Mouse (Mus musculus) neural tube, embryonic 15.5 days (tissue): ENCODE measurements around the gene Ralgapa1. TPM values are rescaled to one million over a fixed set of nuclear protein-coding genes. Genes with fewer than 3 reads are reported as not detected.

ENCODE experiments used
- ATAC-seq: fragments of 200-750 bp; cut with Nextera tagmentation; 2 replicates; pipeline ENCODE4 v1.8.0; 2017; ENCODE audit warnings: mild to moderate bottlenecking, moderate TSS enrichment, moderate library complexity; ENCODE audit not compliant: low FRiP score
- H3K27ac ChIP-seq: fragments of 300-500 bp; sonication (generic); replicated peaks from 2 replicates; pipeline ENCODE4 v1.5.1; 2015; ENCODE audit warnings: mild to moderate bottlenecking, inconsistent platforms
- H3K27me3 ChIP-seq: fragments of 300-500 bp; sonication (generic); replicated peaks from 2 replicates; pipeline ENCODE4 v1.6.1; 2015; ENCODE audit warnings: inconsistent platforms
- H3K36me3 ChIP-seq: fragments of 300-500 bp; sonication (generic); 2 replicates; pipeline ENCODE4 v1.6.1; 2015; ENCODE audit warnings: inconsistent platforms
- H3K4me1 ChIP-seq: fragments of 300-500 bp; sonication (generic); 2 replicates; pipeline ENCODE4 v1.6.1; 2015; ENCODE audit warnings: inconsistent platforms
- H3K4me2 ChIP-seq: fragments of 300-500 bp; sonication (generic); 2 replicates; pipeline ENCODE4 v1.6.1; 2015; ENCODE audit warnings: inconsistent platforms, mild to moderate bottlenecking, moderate library complexity
- H3K4me3 ChIP-seq: fragments of 300-500 bp; sonication (generic); replicated peaks from 2 replicates; pipeline ENCODE4 v1.5.1; 2015; ENCODE audit warnings: mild to moderate bottlenecking, inconsistent platforms
- H3K9ac ChIP-seq: fragments of 300-500 bp; sonication (generic); replicated peaks from 2 replicates; pipeline ENCODE4 v1.6.1; 2015; ENCODE audit warnings: mild to moderate bottlenecking, inconsistent platforms
- H3K9me3 ChIP-seq: fragments of 300-500 bp; sonication (generic); replicated peaks from 2 replicates; pipeline ENCODE4 v1.6.1; 2016; ENCODE audit warnings: inconsistent platforms
- WGBS: fragments of 180-500 bp; shearing (Covaris S2); methylation state at CpG from one replicate; pipeline ENCODE4 v1.1.7; 2015; ENCODE audit warnings: mixed read lengths; 5-methylcytosine and 5-hydroxymethylcytosine counted together
- polyA plus RNA-seq: library from polyadenylated mRNA; unstranded; fragments of >200 nt; fragmentation: Nextera tagmentation; extraction: Ambion mirVana; gene quantifications from 2 replicates; pipeline ENCODE4 v1.2.1, GENCODE M21; 2015

Ralgapa1 gene
- polyA plus RNA-seq, 1 experiment from 2014 or later, result 25.4 TPM

- no peak overlapping the region for H3K27ac ChIP-seq
- H3K4me3 ChIP-seq, result no peak overlapping the region
- H3K36me3 ChIP-seq, result no peaks in the 10 kb centered on the region
- H3K4me2 ChIP-seq, result no peak overlapping the region
- H3K27me3 ChIP-seq, result no peaks in the 10 kb centered on the region
- H3K4me1 ChIP-seq, result peaks cover 17% of the 10 kb centered on the region
- no peaks in the 10 kb centered on the region for H3K9me3 ChIP-seq
- H3K9ac ChIP-seq, result no peak overlapping the region
- 93% methylated on average over 8 of the region's 8 CpGs for WGBS
- ATAC-seq, result no peak
Observed at GRCm38 (mm10) chr12:55834891-55835290, 13.9 kb upstream of the Ralgapa1 start.

- Histone ChIP-seq H3K9me3 (no peaks in the 10 kb centered on the region), H3K9ac (no peak overlapping the region), H3K27ac (no peak overlapping the region), H3K4me2 (no peak overlapping the region), H3K4me1 (peaks cover 17% of the 10 kb centered on the region), H3K27me3 (no peaks in the 10 kb centered on the region), H3K4me3 (no peak overlapping the region), H3K36me3 (no peaks in the 10 kb centered on the region)
- ATAC-seq, result no peak
- WGBS, result 68% methylated on average over 9 of the region's 9 CpGs
Observed at GRCm38 (mm10) chr12:55833906-55834625, 13.1 kb upstream of the Ralgapa1 start.

- H3K27me3 ChIP-seq, result no peaks in the 10 kb centered on the region
- H3K27ac ChIP-seq, result no peak overlapping the region
- no peak for ATAC-seq
- no peak overlapping the region for H3K4me3 ChIP-seq
- no peak overlapping the region for H3K9ac ChIP-seq
- no peaks in the 10 kb centered on the region for H3K9me3 ChIP-seq
- H3K4me1 ChIP-seq, result peaks cover 12% of the 10 kb centered on the region
- no peak overlapping the region for H3K4me2 ChIP-seq
- no peaks in the 10 kb centered on the region for H3K36me3 ChIP-seq
Observed at GRCm38 (mm10) chr12:55832961-55833360, 12.0 kb upstream of the Ralgapa1 start.

- Histone ChIP-seq H3K9me3 (no peaks in the 10 kb centered on the region), H3K9ac (no peak overlapping the region), H3K4me3 (no peak overlapping the region), H3K4me2 (no peak overlapping the region), H3K36me3 (no peaks in the 10 kb centered on the region), H3K27me3 (no peaks in the 10 kb centered on the region), H3K4me1 (no peaks in the 10 kb centered on the region), H3K27ac (no peak overlapping the region)
- 25% methylated on average over 2 of the region's 2 CpGs for WGBS
- no peak for ATAC-seq
Observed at GRCm38 (mm10) chr12:55831101-55831500, 10.1 kb upstream of the Ralgapa1 start.

GRCm38 (mm10) chr12:55825537-55825936, 4.6 kb upstream of the Ralgapa1 start:
- H3K9me3 ChIP-seq, result no peaks in the 10 kb centered on the region
- no peak for ATAC-seq
- no peak overlapping the region for H3K4me3 ChIP-seq
- H3K9ac ChIP-seq, result no peak overlapping the region
- no peak overlapping the region for H3K4me2 ChIP-seq
- no peaks in the 10 kb centered on the region for H3K27me3 ChIP-seq
- 69% methylated on average over 2 of the region's 2 CpGs for WGBS
- no peak overlapping the region for H3K27ac ChIP-seq
- no peaks in the 10 kb centered on the region for H3K4me1 ChIP-seq
- no peaks in the 10 kb centered on the region for H3K36me3 ChIP-seq

- no peak for ATAC-seq
- no peaks in the 10 kb centered on the region for H3K36me3 ChIP-seq
- WGBS, result 94% methylated on average over 6 of the region's 6 CpGs
- H3K9ac ChIP-seq, result no peak overlapping the region
- peaks cover 7% of the 10 kb centered on the region for H3K4me1 ChIP-seq
- H3K27me3 ChIP-seq, result no peaks in the 10 kb centered on the region
- no peak overlapping the region for H3K4me3 ChIP-seq
- H3K4me2 ChIP-seq, result no peak overlapping the region
- H3K27ac ChIP-seq, result no peak overlapping the region
- H3K9me3 ChIP-seq, result no peaks in the 10 kb centered on the region
Observed at GRCm38 (mm10) chr12:55824027-55824426, 3.1 kb upstream of the Ralgapa1 start.

- H3K4me1 ChIP-seq, result peaks cover 15% of the 10 kb centered on the region
- peak; percentile 69; the same call in 1 of the 2 replicates for ATAC-seq
- no peaks in the 10 kb centered on the region for H3K9me3 ChIP-seq
- under 1% methylated on average over 30 of the region's 35 CpGs for WGBS
- H3K36me3 ChIP-seq, result no peaks in the 10 kb centered on the region
- H3K27me3 ChIP-seq, result no peaks in the 10 kb centered on the region
- peak overlapping the region; percentile 95 for H3K9ac ChIP-seq
- peak overlapping the region; percentile 73 for H3K4me2 ChIP-seq
- H3K27ac ChIP-seq, result peak overlapping the region; percentile 93
- peak overlapping the region; percentile 96 for H3K4me3 ChIP-seq
Observed at GRCm38 (mm10) chr12:55820119-55820660, 777 bp downstream of the Ralgapa1 start.

GRCm38 (mm10) chr12:55816488-55816887, 4.5 kb downstream of the Ralgapa1 start:
- no peak for ATAC-seq
- no peak overlapping the region for H3K9ac ChIP-seq
- no peaks in the 10 kb centered on the region for H3K9me3 ChIP-seq
- 85% methylated on average over 5 of the region's 5 CpGs for WGBS
- no peaks in the 10 kb centered on the region for H3K27me3 ChIP-seq
- H3K27ac ChIP-seq, result no peak overlapping the region
- no peak overlapping the region for H3K4me2 ChIP-seq
- H3K4me1 ChIP-seq, result peaks cover 15% of the 10 kb centered on the region
- no peaks in the 10 kb centered on the region for H3K36me3 ChIP-seq
- H3K4me3 ChIP-seq, result no peak overlapping the region

GRCm38 (mm10) chr12:55805035-55805434, 15.9 kb downstream of the Ralgapa1 start:
- Histone ChIP-seq H3K4me2 (no peak overlapping the region), H3K27ac (peak overlapping the region; percentile 61; the same call in 1 of the 2 replicates), H3K4me3 (no peak overlapping the region), H3K9ac (no peak overlapping the region), H3K27me3 (no peaks in the 10 kb centered on the region), H3K4me1 (0 out of 2 replicates have a peak, but pooled peaks cover 5% of the 10 kb centered on the region), H3K9me3 (no peaks in the 10 kb centered on the region), H3K36me3 (no peaks in the 10 kb centered on the region)
- WGBS, result 63% methylated on average over 3 of the region's 3 CpGs
- no peak for ATAC-seq

GRCm38 (mm10) chr12:55801131-55801530, 19.8 kb downstream of the Ralgapa1 start:
- Histone ChIP-seq H3K9me3 (no peaks in the 10 kb centered on the region), H3K4me1 (0 out of 2 replicates have a peak, but pooled peaks cover 5% of the 10 kb centered on the region), H3K27me3 (no peaks in the 10 kb centered on the region), H3K9ac (no peak overlapping the region), H3K4me3 (no peak overlapping the region), H3K4me2 (no peak overlapping the region), H3K36me3 (no peaks in the 10 kb centered on the region), H3K27ac (no peak overlapping the region)
- 95% methylated on average over 4 of the region's 4 CpGs for WGBS
- ATAC-seq, result no peak

- Histone ChIP-seq H3K27ac (no peak overlapping the region), H3K4me2 (no peak overlapping the region), H3K4me3 (no peak overlapping the region), H3K9me3 (no peaks in the 10 kb centered on the region), H3K27me3 (no peaks in the 10 kb centered on the region), H3K36me3 (no peaks in the 10 kb centered on the region), H3K4me1 (0 out of 2 replicates have a peak, but pooled peaks cover 3% of the 10 kb centered on the region), H3K9ac (no peak overlapping the region)
- WGBS, result 91% methylated on average over 5 of the region's 5 CpGs
- ATAC-seq, result no peak
Observed at GRCm38 (mm10) chr12:55800144-55800543, 20.8 kb downstream of the Ralgapa1 start.

- H3K9ac ChIP-seq, result no peak overlapping the region
- WGBS, result 91% methylated on average over 4 of the region's 4 CpGs
- H3K4me1 ChIP-seq, result no peaks in the 10 kb centered on the region
- no peaks in the 10 kb centered on the region for H3K27me3 ChIP-seq
- H3K4me2 ChIP-seq, result no peak overlapping the region
- no peaks in the 10 kb centered on the region for H3K9me3 ChIP-seq
- peaks cover 4% of the 10 kb centered on the region; the same call in 1 of the 2 replicates for H3K36me3 ChIP-seq
- no peak overlapping the region for H3K27ac ChIP-seq
- ATAC-seq, result no peak
- no peak overlapping the region for H3K4me3 ChIP-seq
Observed at GRCm38 (mm10) chr12:55798745-55799144, 22.2 kb downstream of the Ralgapa1 start.
